Mouse (Mus musculus) testis, adult 2 months (tissue): ENCODE data around the gene Auh. TPM values are rescaled to one million over a fixed set of nuclear protein-coding genes. Genes with fewer than 3 reads are reported as not detected.

Experiments used
- H3K27ac ChIP-seq: fragments of 200-500 bp; 2 replicates; pipeline ENCODE4 v1.5.1; 2012; ENCODE audit warnings: low read depth, low read length; ENCODE audit not compliant: control insufficient read depth, insufficient read depth
- H3K27me3 ChIP-seq: fragments of 200-500 bp; 2 replicates; pipeline ENCODE4 v1.6.1; 2012; ENCODE audit warnings: mild to moderate bottlenecking, low read length, moderate library complexity; ENCODE audit not compliant: control insufficient read depth, insufficient read depth
- H3K36me3 ChIP-seq: fragments of 200-500 bp; 2 replicates; pipeline ENCODE4 v1.6.1; 2012; ENCODE audit warnings: mild to moderate bottlenecking, low read length; ENCODE audit not compliant: control insufficient read depth, insufficient read depth
- H3K4me1 ChIP-seq: fragments of 200-500 bp; 2 replicates; pipeline ENCODE4 v1.6.1; 2012; ENCODE audit warnings: low read length; ENCODE audit not compliant: control insufficient read depth, insufficient read depth
- H3K4me3 ChIP-seq: fragments of 200-500 bp; 2 replicates; pipeline ENCODE4 v1.5.1; 2012; ENCODE audit warnings: low read depth, mild to moderate bottlenecking, low read length, moderate library complexity, mixed read lengths; ENCODE audit not compliant: control insufficient read depth
- CTCF ChIP-seq: fragments of 200-500 bp; IDR thresholded peaks from 2 replicates; pipeline ENCODE4 v1.5.1; 2012; ENCODE audit warnings: low read depth, mild to moderate bottlenecking, inconsistent platforms, low read length, moderate library complexity; ENCODE audit not compliant: control insufficient read depth, insufficient read depth, insufficient replicate concordance
- POLR2A ChIP-seq: fragments of 200-500 bp; IDR thresholded peaks from 2 replicates; pipeline ENCODE4 v1.6.1; 2012; ENCODE audit warnings: low read depth, mild to moderate bottlenecking, inconsistent platforms, low read length, moderate library complexity; ENCODE audit not compliant: control insufficient read depth
- polyA plus RNA-seq: library from polyadenylated mRNA; depleted of rRNA; stranded (reverse); fragments of >200 nt; gene quantifications from 2 replicates; pipeline ENCODE4 v1.2.3, GENCODE M21; 2012

Auh gene
- polyA plus RNA-seq, 1 experiment, result 6.1 TPM

GRCm38 (mm10) chr13:52945769-52946168, 16.3 kb upstream of the Auh start:
- Histone ChIP-seq H3K27me3 (no peaks in the 10 kb centered on the region), H3K27ac (no peak overlapping the region), H3K4me1 (no peaks in the 10 kb centered on the region), H3K36me3 (no peaks in the 10 kb centered on the region), H3K4me3 (no peak overlapping the region)
- TF ChIP-seq POLR2A, result no peak
- no peak for TF ChIP-seq CTCF

DNA sequence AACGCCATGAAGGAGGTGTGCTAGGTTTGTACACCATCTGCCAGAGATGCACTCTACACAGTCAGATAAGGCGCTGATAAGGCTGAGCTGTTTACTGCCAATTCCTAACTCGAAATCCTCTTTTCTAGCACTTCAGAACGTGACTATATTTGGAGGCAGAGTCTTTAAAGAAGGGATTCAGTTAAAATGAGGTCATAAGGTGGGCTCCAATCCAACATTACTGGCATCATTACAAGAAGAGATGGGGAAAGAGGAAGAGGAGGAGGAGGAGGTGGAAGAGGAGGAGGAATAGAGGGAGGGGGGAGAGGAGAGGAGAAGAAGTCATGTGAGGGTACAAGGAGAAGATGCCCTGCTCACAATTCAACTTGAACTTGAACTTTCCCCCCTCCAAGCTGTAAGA, 14.6 kb upstream of the Auh start:
- no peaks in the 10 kb centered on the region for H3K36me3 ChIP-seq
- TF ChIP-seq POLR2A (no peak), CTCF (no peak)
- H3K4me3 ChIP-seq, result no peak overlapping the region
- no peaks in the 10 kb centered on the region for H3K27me3 ChIP-seq
- no peaks in the 10 kb centered on the region for H3K4me1 ChIP-seq
- no peak overlapping the region for H3K27ac ChIP-seq

DNA sequence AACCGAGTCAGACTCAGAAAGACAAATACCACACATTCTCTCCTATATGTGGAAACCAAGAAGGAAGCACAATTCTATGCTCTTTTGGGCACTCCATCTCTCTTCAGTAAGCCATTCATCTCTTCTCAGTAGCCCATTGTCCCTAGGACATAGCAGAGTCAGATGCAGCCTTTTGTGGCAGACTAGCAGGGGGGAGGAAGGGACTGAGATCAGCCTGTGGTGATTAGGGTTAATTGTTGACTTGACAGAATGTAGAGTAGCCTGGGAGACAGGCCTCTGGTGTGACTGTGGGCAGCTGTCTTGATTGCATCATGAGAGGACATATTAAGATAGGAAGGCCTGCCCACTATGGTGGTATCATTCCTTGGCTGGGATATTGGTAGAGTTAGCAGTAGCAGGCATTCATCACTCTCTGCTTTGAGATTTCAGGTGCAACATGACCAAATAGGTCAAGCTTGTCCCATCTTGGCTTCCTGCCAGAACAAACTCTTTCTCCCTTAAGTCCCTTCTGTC, 13.5 kb upstream of the Auh start:
- H3K4me3 ChIP-seq, result no peak overlapping the region
- TF ChIP-seq POLR2A (no peak), CTCF (no peak)
- no peaks in the 10 kb centered on the region for H3K36me3 ChIP-seq
- no peak overlapping the region for H3K27ac ChIP-seq
- no peaks in the 10 kb centered on the region for H3K4me1 ChIP-seq
- H3K27me3 ChIP-seq, result no peaks in the 10 kb centered on the region

DNA sequence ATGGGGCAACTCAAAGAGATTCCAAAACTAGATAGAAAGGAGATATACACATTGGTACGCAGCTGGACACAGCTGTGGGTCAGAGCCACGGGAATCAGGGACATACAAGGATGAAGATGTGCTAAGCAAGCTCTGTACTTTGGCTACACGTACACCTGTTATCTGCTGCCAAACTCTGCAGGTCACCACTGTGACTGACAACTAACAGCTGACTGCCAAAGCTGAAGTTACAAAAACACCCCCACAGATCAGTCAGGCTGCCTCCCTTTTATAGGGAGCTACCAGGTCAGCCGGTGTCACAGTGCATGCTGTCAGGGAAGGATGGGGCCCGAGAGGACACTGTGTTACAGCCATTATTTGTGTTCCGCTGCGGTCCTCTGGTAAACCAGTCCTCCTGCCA, 11.5 kb upstream of the Auh start:
- H3K27ac ChIP-seq, result no peak overlapping the region
- no peaks in the 10 kb centered on the region for H3K27me3 ChIP-seq
- H3K4me3 ChIP-seq, result no peak overlapping the region
- H3K36me3 ChIP-seq, result no peaks in the 10 kb centered on the region
- no peaks in the 10 kb centered on the region for H3K4me1 ChIP-seq
- TF ChIP-seq CTCF, result no peak
- no peak for TF ChIP-seq POLR2A

- H3K27ac ChIP-seq, result peak overlapping the region; percentile 21; the same call in 1 of the 2 replicates
- peaks cover 13% of the 10 kb centered on the region for H3K4me1 ChIP-seq
- no peaks in the 10 kb centered on the region for H3K27me3 ChIP-seq
- TF ChIP-seq POLR2A, result no peak
- no peak for TF ChIP-seq CTCF
- peak overlapping the region; percentile 66 for H3K4me3 ChIP-seq
- no peaks in the 10 kb centered on the region for H3K36me3 ChIP-seq
Observed at GRCm38 (mm10) chr13:52930582-52930981, 1.1 kb upstream of the Auh start.

DNA sequence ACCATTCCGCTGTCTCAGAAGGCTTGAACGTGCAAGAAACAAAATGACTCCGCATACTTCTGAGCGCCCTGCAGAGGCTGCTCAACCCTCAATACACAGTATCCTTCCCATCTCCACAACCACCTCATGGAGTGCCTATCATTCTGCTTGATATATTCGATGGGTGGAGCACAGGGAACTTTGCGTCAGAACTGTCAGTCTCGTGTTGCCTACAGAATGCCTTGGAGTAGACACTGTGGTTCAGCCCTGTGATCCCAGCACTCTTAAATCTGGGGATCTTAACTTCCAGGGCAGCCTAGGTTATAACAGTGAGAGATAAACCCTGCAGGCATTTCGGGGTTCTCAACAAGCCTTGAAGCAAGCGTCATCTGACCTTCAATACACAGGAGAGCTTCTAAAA, 1.1 kb downstream of the Auh start:
- H3K4me3 ChIP-seq, result no peak overlapping the region
- H3K27ac ChIP-seq, result no peak overlapping the region
- H3K36me3 ChIP-seq, result no peaks in the 10 kb centered on the region
- H3K4me1 ChIP-seq, result peaks cover 13% of the 10 kb centered on the region
- H3K27me3 ChIP-seq, result no peaks in the 10 kb centered on the region
- TF ChIP-seq POLR2A (no peak), CTCF (no peak)

GRCm38 (mm10) chr13:52924457-52924856, 5.0 kb downstream of the Auh start:
- TF ChIP-seq CTCF (no peak), POLR2A (no peak)

DNA sequence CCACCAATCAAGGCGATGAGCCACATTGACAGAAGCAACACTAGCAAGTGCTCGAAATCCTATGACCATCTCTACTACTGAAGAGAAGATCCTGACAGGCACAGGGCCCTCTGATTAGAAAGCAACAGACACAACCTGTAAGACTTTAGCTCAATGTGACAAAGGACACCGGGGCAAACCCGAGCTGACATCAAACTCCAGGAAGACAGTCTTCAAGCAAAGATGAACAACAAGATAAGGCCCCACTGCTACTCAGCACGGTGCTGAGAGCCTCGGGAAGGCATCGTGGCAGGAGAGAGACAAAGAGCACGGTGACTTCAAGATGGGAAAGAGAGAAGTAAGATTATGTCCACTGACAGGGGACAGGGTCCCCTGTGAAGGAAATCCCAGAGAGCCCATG, 7.5 kb downstream of the Auh start:
- Histone ChIP-seq H3K27me3 (no peaks in the 10 kb centered on the region), H3K27ac (no peak overlapping the region), H3K4me3 (no peak overlapping the region), H3K36me3 (no peaks in the 10 kb centered on the region), H3K4me1 (no peaks in the 10 kb centered on the region; the same call in 1 of the 2 replicates)
- no peak for TF ChIP-seq CTCF
- TF ChIP-seq POLR2A, result no peak

More at GRCm38 (mm10) chr13:52924457-52924856, 5.0 kb downstream of the Auh start:
- Histone ChIP-seq H3K36me3 (no peaks in the 10 kb centered on the region), H3K27ac (no peak overlapping the region), H3K27me3 (no peaks in the 10 kb centered on the region), H3K4me1 (peaks cover 5% of the 10 kb centered on the region), H3K4me3 (no peak overlapping the region)
